Mouse (Mus musculus): ENCODE measurements around the gene Zfp580.
"Not testable (repeated sequence)": the region's sequence is repeated elsewhere in the genome, so short reads cannot be mapped to it uniquely, and the experiment has no call there.

GRCm38 (mm10) chr7:5019576-5019975 is 31.8 kb upstream of the Zfp580 start:
- TF ChIP-seq CTCF (IDR thresholded peaks at IDR 0.05; ENCODE audit: insufficient read depth, low read length); POLR2A (IDR thresholded peaks at IDR 0.05; ENCODE audit: borderline replicate concordance, extremely low read depth, low read depth, low read length): not testable (repeated sequence)
